Mouse (Mus musculus): ENCODE results near the gene Acvrl1. TPM values are rescaled to one million over a fixed set of nuclear protein-coding genes. Genes with fewer than 3 reads are reported as not detected.
"Not testable (repeated sequence)": the region's sequence is repeated elsewhere in the genome, so short reads cannot be mapped to it uniquely, and the experiment has no call there.

The Acvrl1 gene
- polyA plus RNA-seq, 1 experiment from 2014 or later: 1.8 TPM

- not testable (repeated sequence) for H3K4me1 ChIP-seq; H3K4me2 ChIP-seq; H3K9ac ChIP-seq; ATAC-seq; H3K4me3 ChIP-seq; H3K36me3 ChIP-seq; H3K27ac ChIP-seq; H3K9me3 ChIP-seq (replicated peaks)
- H3K27me3 ChIP-seq (replicated peaks): peaks cover 30% of the 10 kb centered on the region
- 67% methylated on average over 2 of the region's 2 CpGs for WGBS (ENCODE audit: insufficient replicate concordance)
Observed at GRCm38 (mm10) chr15:101113778-101114177, 14.5 kb upstream of the Acvrl1 start.

GRCm38 (mm10) chr15:101115511-101116110 is 12.7 kb upstream of the Acvrl1 start, which contains the start of gene Ankrd33:
Gene Ankrd33, plus strand, starts transcription at chr15:101115755.
- no peak for ATAC-seq
- H3K9ac ChIP-seq: no peak within 1 kb of the TSS
- WGBS (ENCODE audit: insufficient replicate concordance): 57% methylated on average over 5 of the region's 5 CpGs

GRCm38 (mm10) chr15:101118399-101119125 is 9.8 kb upstream of the Acvrl1 start:
- Histone ChIP-seq H3K27ac (no peak overlapping the region), H3K36me3 (no peaks in the 10 kb centered on the region), H3K4me2 (no peak overlapping the region), H3K9me3 (replicated peaks) (0 out of 2 replicates have a peak, but pooled peaks cover 4% of the 10 kb centered on the region), H3K27me3 (replicated peaks) (peaks cover 42% of the 10 kb centered on the region), H3K9ac (no peak overlapping the region), H3K4me1 (no peaks in the 10 kb centered on the region), H3K4me3 (no peak overlapping the region)
- no peak for ATAC-seq
- WGBS (ENCODE audit: insufficient replicate concordance): 60% methylated on average over 14 of the region's 14 CpGs

More at GRCm38 (mm10) chr15:101115511-101116110, 12.7 kb upstream of the Acvrl1 start, which contains the start of gene Ankrd33:
- no peak within 1 kb of the TSS for H3K27ac ChIP-seq
- no peak within 1 kb of the TSS for H3K4me3 ChIP-seq
- no peaks in the 10 kb centered on the region for H3K36me3 ChIP-seq
- H3K4me1 ChIP-seq: no peaks in the 10 kb centered on the region
- peaks cover 31% of the 10 kb centered on the region for H3K27me3 ChIP-seq (replicated peaks)
- 0 out of 2 replicates have a peak, but pooled peaks cover 4% of the 10 kb centered on the region for H3K9me3 ChIP-seq (replicated peaks)
- no peak within 1 kb of the TSS for H3K4me2 ChIP-seq

- ATAC-seq: no peak
- H3K27me3 ChIP-seq (replicated peaks): peaks cover 50% of the 10 kb centered on the region
- no peak overlapping the region for H3K4me3 ChIP-seq
- 52% methylated on average over 9 of the region's 9 CpGs for WGBS (ENCODE audit: insufficient replicate concordance)
- H3K9ac ChIP-seq: no peak overlapping the region
- H3K4me1 ChIP-seq: no peaks in the 10 kb centered on the region
- H3K4me2 ChIP-seq: no peak overlapping the region
- no peak overlapping the region for H3K27ac ChIP-seq
- no peaks in the 10 kb centered on the region for H3K36me3 ChIP-seq
- H3K9me3 ChIP-seq (replicated peaks): no peaks in the 10 kb centered on the region; the same call in 1 of the 2 replicates
Observed at GRCm38 (mm10) chr15:101121411-101122289, 6.7 kb upstream of the Acvrl1 start.

- ATAC-seq: no peak
- peaks cover 56% of the 10 kb centered on the region for H3K27me3 ChIP-seq (replicated peaks)
- no peaks in the 10 kb centered on the region; the same call in 1 of the 2 replicates for H3K9me3 ChIP-seq (replicated peaks)
- no peaks in the 10 kb centered on the region for H3K36me3 ChIP-seq
- H3K4me3 ChIP-seq: no peak overlapping the region
- 24% methylated on average over 2 of the region's 2 CpGs for WGBS (ENCODE audit: insufficient replicate concordance)
- no peaks in the 10 kb centered on the region for H3K4me1 ChIP-seq
- no peak overlapping the region for H3K9ac ChIP-seq
- no peak overlapping the region for H3K4me2 ChIP-seq
- no peak overlapping the region for H3K27ac ChIP-seq
Observed at GRCm38 (mm10) chr15:101122290-101122589, 6.1 kb upstream of the Acvrl1 start.

GRCm38 (mm10) chr15:101123202-101123601 is 5.1 kb upstream of the Acvrl1 start:
- H3K9ac ChIP-seq: no peak overlapping the region
- H3K9me3 ChIP-seq (replicated peaks): no peaks in the 10 kb centered on the region; the same call in 1 of the 2 replicates
- 60% methylated on average over 4 of the region's 4 CpGs for WGBS (ENCODE audit: insufficient replicate concordance)
- no peak for ATAC-seq
- H3K4me1 ChIP-seq: no peaks in the 10 kb centered on the region
- no peak overlapping the region for H3K4me2 ChIP-seq
- H3K4me3 ChIP-seq: no peak overlapping the region
- H3K27me3 ChIP-seq (replicated peaks): peaks cover 66% of the 10 kb centered on the region
- H3K27ac ChIP-seq: no peak overlapping the region
- no peaks in the 10 kb centered on the region for H3K36me3 ChIP-seq

GRCm38 (mm10) chr15:101125561-101125960 is 2.8 kb upstream of the Acvrl1 start:
- 77% methylated on average over 6 of the region's 6 CpGs for WGBS (ENCODE audit: insufficient replicate concordance)
- Histone ChIP-seq H3K27me3 (replicated peaks) (peaks cover 74% of the 10 kb centered on the region), H3K27ac (no peak overlapping the region), H3K9me3 (replicated peaks) (no peaks in the 10 kb centered on the region; the same call in 1 of the 2 replicates), H3K36me3 (no peaks in the 10 kb centered on the region), H3K4me1 (0 out of 2 replicates have a peak, but pooled peaks cover 7% of the 10 kb centered on the region), H3K9ac (no peak overlapping the region), H3K4me3 (no peak overlapping the region), H3K4me2 (no peak overlapping the region)
- ATAC-seq: no peak

- H3K27me3 ChIP-seq (replicated peaks): peaks cover 77% of the 10 kb centered on the region
- ATAC-seq: no peak
- 0 out of 2 replicates have a peak, but pooled peaks cover 10% of the 10 kb centered on the region for H3K4me1 ChIP-seq
- no peaks in the 10 kb centered on the region for H3K36me3 ChIP-seq
- H3K9me3 ChIP-seq (replicated peaks): no peaks in the 10 kb centered on the region; the same call in 1 of the 2 replicates
- no peak overlapping the region for H3K9ac ChIP-seq
- WGBS (ENCODE audit: insufficient replicate concordance): 59% methylated on average over 12 of the region's 12 CpGs
- H3K4me3 ChIP-seq: no peak overlapping the region
- H3K27ac ChIP-seq: no peak overlapping the region
- no peak overlapping the region for H3K4me2 ChIP-seq
Observed at GRCm38 (mm10) chr15:101126876-101127544, 1.3 kb upstream of the Acvrl1 start.

GRCm38 (mm10) chr15:101129412-101129811 is 1.1 kb downstream of the Acvrl1 start:
- 25% methylated on average over 5 of the region's 5 CpGs for WGBS (ENCODE audit: insufficient replicate concordance)
- Histone ChIP-seq H3K4me2 (peak overlapping the region; percentile 59; the same call in 1 of the 2 replicates), H3K4me3 (no peak overlapping the region), H3K4me1 (peaks cover 16% of the 10 kb centered on the region; the same call in 1 of the 2 replicates), H3K27me3 (replicated peaks) (peaks cover 91% of the 10 kb centered on the region), H3K9me3 (replicated peaks) (no peaks in the 10 kb centered on the region; the same call in 1 of the 2 replicates), H3K36me3 (no peaks in the 10 kb centered on the region), H3K27ac (no peak overlapping the region), H3K9ac (no peak overlapping the region)
- ATAC-seq: no peak

GRCm38 (mm10) chr15:101131498-101131897 is 3.2 kb downstream of the Acvrl1 start:
- Histone ChIP-seq H3K9me3 (replicated peaks) (no peaks in the 10 kb centered on the region), H3K27ac (no peak overlapping the region), H3K4me3 (no peak overlapping the region), H3K9ac (no peak overlapping the region), H3K4me2 (no peak overlapping the region), H3K27me3 (replicated peaks) (peaks cover 99% of the 10 kb centered on the region), H3K36me3 (no peaks in the 10 kb centered on the region), H3K4me1 (peaks cover 19% of the 10 kb centered on the region; the same call in 1 of the 2 replicates)
- 10% methylated on average over 11 of the region's 11 CpGs for WGBS (ENCODE audit: insufficient replicate concordance)
- no peak for ATAC-seq

- no peak overlapping the region for H3K4me3 ChIP-seq
- H3K36me3 ChIP-seq: no peaks in the 10 kb centered on the region
- H3K9me3 ChIP-seq (replicated peaks): no peaks in the 10 kb centered on the region
- H3K9ac ChIP-seq: no peak overlapping the region
- H3K27me3 ChIP-seq (replicated peaks): peaks cover 98% of the 10 kb centered on the region
- no peak overlapping the region for H3K4me2 ChIP-seq
- peaks cover 19% of the 10 kb centered on the region; the same call in 1 of the 2 replicates for H3K4me1 ChIP-seq
- no peak for ATAC-seq
- no peak overlapping the region for H3K27ac ChIP-seq
- 51% methylated on average over 6 of the region's 6 CpGs for WGBS (ENCODE audit: insufficient replicate concordance)
Observed at GRCm38 (mm10) chr15:101132041-101132440, 3.7 kb downstream of the Acvrl1 start.
